Mouse (Mus musculus) testis, postnatal 10 days (tissue): ENCODE data around the gene St5.

Experiments
- DNase-seq: peaks from one replicate; pipeline ENCODE4 v3.0.0; 2021; ENCODE audit warnings: low spot score

Gene St5

GRCm38 (mm10) chr7:109566841-109567768, 136.3 kb downstream of the St5 start:
- no peak for DNase-seq

DNA sequence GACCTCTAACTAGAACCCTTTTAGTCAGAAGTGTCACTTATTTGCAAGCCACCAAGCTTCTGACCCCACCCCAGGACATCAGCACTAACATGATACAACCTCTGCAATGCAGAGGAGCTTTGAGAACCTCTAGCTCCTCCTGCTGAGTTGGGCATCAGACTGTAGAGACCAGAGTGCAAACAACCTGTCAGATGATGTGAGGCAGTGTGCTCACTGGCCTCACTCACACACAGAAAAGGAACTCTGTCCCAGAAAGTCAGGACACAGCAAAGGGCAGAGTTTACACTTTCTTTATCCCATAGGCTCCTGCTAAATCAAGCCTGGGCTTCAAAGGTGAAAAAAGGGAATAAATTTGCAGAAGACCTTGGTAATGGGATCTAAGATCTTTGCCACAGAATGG, 137.1 kb downstream of the St5 start:
- DNase-seq: no peak

DNA sequence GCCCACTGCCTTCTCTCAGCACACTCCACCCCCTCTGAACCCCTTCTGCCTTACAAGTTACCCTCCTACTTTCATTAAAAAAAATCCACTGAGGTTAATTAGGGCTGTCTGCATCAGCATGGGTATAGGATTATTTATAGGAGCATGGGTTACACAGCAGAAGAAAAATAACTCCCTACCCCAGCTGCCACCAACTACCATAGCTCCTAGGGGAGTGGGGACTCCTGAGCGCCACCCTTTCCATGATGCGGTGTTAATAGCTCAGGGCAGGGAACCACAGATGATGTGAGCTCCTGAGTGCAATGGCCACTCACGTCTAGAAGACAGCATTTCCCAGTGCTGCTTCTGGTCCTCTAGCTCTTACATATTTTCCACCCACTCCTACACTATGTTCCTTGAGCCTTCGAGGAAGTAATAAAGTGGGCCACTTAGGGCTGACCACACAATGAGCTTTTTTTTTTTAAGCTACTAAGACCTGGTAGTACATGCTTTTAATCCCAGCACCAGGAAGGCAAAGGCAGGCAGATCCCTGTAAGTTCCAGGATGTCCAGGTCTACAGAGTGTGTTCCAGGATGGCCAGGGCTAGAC, 139.5 kb downstream of the St5 start:
- DNase-seq: no peak

GRCm38 (mm10) chr7:109562676-109563075, 140.7 kb downstream of the St5 start:
- DNase-seq: no peak

DNA sequence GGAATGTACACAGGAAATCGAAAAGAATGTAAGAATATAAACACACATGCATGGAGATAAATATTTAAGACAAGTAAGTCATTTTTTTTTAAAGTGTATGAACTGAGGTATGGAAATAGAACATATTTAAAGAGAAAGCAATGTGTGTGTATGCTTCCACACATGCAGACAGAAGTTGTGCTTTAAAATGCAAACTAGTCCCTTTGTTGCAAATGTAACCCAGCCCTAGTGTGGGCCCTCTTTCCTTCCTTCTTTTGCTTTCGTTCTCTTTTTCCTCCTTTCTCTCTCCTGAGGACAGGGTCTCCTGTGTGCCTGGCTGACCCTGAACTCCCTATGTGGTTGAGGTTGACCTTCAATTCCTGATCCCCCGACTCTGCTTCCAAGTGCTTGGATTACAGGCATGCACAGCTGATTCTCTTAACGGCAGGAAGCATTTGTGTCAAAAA, 141.2 kb downstream of the St5 start:
- no peak for DNase-seq

- no peak for DNase-seq
Measured at GRCm38 (mm10) chr7:109561466-109562153, 141.8 kb downstream of the St5 start.

- no peak for DNase-seq
Measured at GRCm38 (mm10) chr7:109559536-109559935, 143.9 kb downstream of the St5 start.

- no peak for DNase-seq
Measured at GRCm38 (mm10) chr7:109546726-109547125, 156.7 kb downstream of the St5 start.

GRCm38 (mm10) chr7:109546186-109546585, 157.2 kb downstream of the St5 start:
- no peak for DNase-seq

DNA sequence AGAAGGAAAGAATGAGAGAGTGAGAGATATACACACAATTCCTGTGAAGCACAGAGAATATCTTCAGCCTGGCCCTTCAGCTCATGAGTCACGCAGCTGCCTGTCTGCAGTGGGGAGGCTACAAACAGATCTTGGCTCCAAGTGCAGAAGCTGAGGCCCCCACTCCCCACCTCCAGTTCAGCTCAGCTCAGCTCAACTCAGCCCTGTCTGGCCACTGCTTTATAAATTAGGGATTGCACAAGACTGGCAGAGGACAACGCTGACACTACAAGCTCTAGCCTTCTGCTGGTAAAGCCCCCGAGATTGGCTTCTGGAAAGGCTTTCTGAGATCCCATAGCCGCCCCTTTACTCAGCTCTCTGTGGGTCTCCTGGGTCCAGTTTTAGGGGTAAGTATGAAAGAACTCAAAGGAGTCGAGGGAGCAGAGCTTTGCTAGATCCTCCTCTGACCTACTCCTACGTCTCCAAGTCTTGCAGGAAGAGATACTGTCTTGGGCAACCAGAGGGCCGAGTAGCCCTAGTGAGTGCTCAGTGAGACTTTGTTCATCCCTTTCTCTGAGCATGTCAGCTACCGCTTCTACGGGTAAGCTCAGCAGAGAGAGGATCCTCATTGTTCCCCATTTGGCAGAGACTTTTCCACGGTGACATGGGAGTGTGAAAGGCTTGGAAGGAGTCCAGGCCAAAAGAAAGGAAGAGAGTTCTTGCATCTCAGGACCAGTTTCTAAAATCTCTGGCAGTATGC, 158.0 kb downstream of the St5 start:
- no peak for DNase-seq

DNA sequence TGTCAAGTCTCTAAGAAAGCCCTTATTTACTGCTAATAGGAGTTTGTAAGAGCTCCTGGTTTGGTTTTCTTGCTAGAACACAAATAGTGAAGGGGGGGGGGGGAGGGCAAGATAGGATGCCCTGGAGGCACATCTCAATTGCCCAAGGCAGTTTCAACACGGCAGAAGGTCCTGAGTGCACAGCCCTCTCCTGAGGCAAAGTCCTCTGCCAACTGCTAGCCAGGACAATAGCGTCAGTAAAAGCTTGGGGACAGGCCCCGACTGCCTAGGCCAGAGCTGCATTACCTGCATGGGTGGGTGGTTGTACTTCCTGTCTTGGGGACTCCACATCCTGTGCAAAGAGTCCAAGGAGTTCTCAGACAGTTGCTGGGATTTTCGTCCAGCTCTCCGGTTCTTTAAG, 158.6 kb downstream of the St5 start:
- no peak for DNase-seq

DNA sequence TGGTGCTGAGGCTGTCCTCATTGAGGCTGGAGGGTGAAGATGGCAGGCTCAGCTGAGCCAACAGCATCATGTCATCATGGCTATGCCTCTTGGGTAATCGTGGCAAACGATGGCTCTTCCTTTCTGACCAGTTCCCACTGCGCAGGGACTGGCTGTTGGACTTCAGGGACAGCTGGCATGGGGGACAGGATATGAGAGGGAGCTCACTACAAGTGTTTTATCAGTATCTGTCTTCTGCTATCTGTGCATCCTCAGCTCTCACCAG, 161.1 kb downstream of the St5 start:
- DNase-seq: no peak

GRCm38 (mm10) chr7:109541609-109542363, 161.6 kb downstream of the St5 start:
- no peak for DNase-seq

- no peak for DNase-seq
Measured at GRCm38 (mm10) chr7:109540902-109541301, 162.5 kb downstream of the St5 start.

DNA sequence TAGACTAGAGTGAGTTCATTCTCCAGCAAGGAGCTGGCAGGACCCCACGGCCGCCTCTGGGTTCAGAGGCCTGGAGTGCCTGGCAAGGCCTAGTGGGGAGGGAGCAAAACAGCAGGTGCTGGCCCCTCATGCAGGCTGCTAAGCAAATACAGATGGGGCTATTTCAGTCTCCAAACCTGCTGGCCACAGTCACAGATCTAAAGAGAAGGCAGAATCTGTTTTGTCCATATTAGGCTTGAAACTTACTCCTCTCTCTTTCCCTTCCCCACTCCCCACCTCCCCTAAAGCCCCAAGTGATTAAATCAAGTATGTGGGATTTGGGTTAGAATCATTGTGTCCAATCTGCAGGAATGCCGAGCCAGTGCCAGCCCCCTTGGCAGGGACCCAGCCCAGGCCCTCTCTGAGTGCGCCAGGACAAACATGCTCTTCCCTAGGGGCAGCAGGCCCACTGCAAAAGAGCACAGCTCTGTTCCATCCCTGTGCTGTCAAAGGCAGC, 166.9 kb downstream of the St5 start:
- peak; percentile 85 for DNase-seq

- no peak for DNase-seq
Measured at GRCm38 (mm10) chr7:109534921-109535320, 168.5 kb downstream of the St5 start.

DNA sequence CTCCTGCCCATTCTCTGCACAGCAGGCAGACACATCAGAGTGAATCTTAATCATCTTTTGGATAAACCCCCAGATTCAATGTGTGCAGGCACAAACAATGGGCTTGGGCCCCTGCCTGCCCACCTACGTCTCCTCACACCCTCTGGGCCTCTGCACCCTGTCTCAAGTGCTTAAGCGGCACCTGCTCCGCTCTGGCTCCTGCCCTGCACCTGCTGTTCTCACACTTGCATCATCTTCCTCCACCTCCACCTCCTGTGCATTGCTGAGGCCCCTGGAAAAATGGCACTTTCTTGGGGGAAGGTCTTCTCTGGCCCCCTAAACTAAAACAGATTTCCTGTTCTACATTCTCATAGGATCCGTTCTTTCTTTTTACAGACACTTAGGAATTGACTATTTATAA, 169.5 kb downstream of the St5 start:
- DNase-seq: no peak

- no peak for DNase-seq
Measured at GRCm38 (mm10) chr7:109533129-109533528, 170.3 kb downstream of the St5 start.

- DNase-seq: no peak
Measured at GRCm38 (mm10) chr7:109532691-109533090, 170.7 kb downstream of the St5 start.

- no peak for DNase-seq
Measured at GRCm38 (mm10) chr7:109531501-109531900, 171.9 kb downstream of the St5 start.

DNA sequence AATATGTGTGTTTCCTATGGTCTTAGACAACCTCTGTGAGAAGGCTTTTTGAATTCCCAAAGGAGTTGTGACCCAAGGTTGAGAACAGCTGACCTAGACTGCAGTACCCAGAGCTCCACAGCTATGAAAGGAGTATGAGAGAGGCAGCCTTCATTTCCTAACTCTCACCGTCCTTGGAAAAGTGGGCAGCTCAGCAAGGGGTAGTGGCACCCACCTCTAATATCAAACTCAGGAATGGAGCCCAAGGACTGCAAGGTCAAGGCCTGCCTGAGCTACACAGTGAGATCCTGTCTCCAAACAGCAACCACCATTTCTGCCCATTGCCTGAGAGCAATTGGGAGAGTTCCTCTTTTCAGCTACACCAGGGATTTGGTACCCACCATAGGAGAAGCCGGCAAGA, 173.7 kb downstream of the St5 start:
- DNase-seq: no peak

DNA sequence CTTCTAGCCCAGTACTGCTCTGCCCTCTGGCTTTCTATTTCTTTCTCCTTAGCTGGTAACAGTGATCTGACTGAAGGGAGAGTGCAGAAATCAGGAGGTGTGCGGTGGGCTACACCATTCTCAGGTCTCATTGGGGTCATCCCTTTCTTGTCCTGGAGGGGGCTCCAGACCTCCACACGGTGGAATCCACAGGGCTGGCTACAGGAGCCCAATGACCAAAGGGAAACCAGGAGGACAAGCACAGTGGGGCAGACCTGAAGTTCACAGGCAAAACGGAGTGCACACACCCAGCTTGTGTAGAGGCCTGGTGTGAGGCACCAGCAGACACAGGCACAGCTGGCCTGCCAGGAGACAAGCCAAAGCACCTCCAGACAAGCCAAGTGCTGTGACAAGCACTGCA, 175.0 kb downstream of the St5 start:
- peak; percentile 80 for DNase-seq
